Mouse (Mus musculus): ENCODE data around the gene Oas1d. TPM values are rescaled to one million over a fixed set of nuclear protein-coding genes. Genes with fewer than 3 reads are reported as not detected.
"Not testable (repeated sequence)": the region's sequence is repeated elsewhere in the genome, so short reads cannot be mapped to it uniquely, and the experiment has no call there.

The Oas1d gene
- polyA plus RNA-seq, 1 experiment from 2014 or later = not detected

DNA sequence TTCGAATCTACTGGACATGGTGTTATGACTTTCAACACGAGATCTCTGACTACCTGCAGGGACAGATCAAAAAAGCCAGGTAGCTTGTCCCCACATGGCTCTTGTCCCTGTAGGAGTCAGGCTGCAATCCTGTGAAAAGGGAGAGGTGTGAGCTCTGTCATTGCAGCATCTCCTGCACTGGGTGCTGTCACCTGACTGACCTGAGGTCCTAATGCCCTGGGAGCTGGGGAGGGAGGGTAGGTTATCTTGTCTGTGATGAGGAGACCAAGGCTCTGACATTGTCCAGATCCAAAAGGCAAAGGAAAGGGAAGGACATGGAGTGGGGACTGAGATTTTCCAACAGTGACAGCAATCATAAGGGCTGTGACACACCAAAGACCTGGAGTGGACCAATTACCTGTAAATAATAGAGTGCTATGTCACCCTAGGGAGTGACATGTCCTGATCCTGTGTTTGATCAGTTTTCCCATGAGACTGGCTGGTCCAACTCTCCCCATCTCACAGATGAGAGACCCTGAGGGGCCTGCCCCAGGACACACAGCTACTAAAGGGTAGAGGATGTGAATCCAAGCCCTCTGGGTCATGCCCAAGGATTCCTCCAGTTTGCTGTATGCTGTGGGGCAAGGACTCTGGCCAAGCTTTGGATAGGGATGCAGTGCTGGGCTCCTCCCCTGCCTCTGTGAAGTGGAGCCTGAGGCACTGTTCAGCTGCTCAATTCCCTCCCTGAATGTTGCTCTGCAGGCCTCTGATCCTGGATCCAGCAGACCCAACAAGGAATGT, 5.0 kb downstream of the Oas1d start:
- H3K9me3 ChIP-seq (replicated peaks; ENCODE audit: control insufficient read depth, low read length); H3K27me3 ChIP-seq (ENCODE audit: control insufficient read depth, insufficient read depth, low read length); H3K9ac ChIP-seq (ENCODE audit: low read length); H3K27ac ChIP-seq (ENCODE audit: low read length); H3K4me2 ChIP-seq (ENCODE audit: low read depth, low read length); H3K4me1 ChIP-seq (ENCODE audit: control insufficient read depth, insufficient read depth, low read length); ATAC-seq (ENCODE audit: insufficient read depth, low FRiP score); H3K36me3 ChIP-seq (ENCODE audit: control insufficient read depth, insufficient read depth, low read length); H3K4me3 ChIP-seq (replicated peaks; ENCODE audit: low read length): not testable (repeated sequence)
- 58% methylated on average over 2 of the region's 2 CpGs for WGBS

DNA sequence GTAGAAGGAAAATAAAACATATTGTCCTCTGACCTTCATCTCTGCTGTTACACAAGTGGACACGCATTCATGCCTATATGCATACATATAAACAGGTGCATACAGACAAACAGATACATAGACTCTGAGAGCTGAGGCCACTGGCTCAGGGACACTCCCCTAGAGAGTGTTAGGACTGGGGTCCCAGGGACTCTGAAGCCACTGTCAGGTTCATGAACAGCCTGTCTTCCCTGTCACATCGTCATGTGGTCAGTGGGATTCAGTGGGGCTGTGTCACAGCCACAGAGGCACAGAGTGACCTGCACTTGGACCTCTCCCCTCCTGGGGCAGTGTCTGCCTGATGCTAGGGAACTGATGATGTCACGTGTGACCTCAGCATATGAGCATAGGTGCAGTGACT, 6.0 kb downstream of the Oas1d start:
- Histone ChIP-seq H3K27me3 (ENCODE audit: control insufficient read depth, insufficient read depth, low read length) (no peaks in the 10 kb centered on the region), H3K4me3 (replicated peaks; ENCODE audit: low read length) (no peak overlapping the region), H3K27ac (ENCODE audit: low read length) (no peak overlapping the region), H3K4me1 (ENCODE audit: control insufficient read depth, insufficient read depth, low read length) (no peaks in the 10 kb centered on the region), H3K4me2 (ENCODE audit: low read depth, low read length) (no peak overlapping the region), H3K9ac (ENCODE audit: low read length) (no peak overlapping the region), H3K36me3 (ENCODE audit: control insufficient read depth, insufficient read depth, low read length) (no peaks in the 10 kb centered on the region), H3K9me3 (replicated peaks; ENCODE audit: control insufficient read depth, low read length) (no peaks in the 10 kb centered on the region)
- no peak for ATAC-seq (ENCODE audit: insufficient read depth, low FRiP score)
- 66% methylated on average over 3 of the region's 3 CpGs for WGBS

DNA sequence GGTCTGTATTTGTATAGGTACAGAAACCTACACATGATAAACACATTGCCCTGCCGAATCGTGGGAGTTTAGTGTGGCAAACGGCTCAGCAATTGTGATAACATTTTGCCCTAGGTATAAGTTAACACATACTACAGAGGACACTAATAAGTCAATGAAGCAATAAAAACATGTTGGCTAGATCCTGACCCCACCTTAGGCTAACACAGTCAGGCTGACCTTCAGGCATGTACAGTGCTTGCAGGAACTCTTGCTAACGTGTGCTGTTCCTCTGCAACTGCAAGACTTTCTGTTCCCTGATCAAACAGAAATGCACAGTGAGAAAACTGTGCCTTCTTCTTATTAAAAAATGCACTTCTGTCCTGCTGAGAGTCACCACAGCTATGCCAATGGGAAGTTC, 9.6 kb downstream of the Oas1d start:
- WGBS = 54% methylated on average over 4 of the region's 4 CpGs
- H3K9me3 ChIP-seq (replicated peaks; ENCODE audit: control insufficient read depth, low read length) = no peaks in the 10 kb centered on the region
- H3K9ac ChIP-seq (ENCODE audit: low read length) = no peak overlapping the region
- H3K36me3 ChIP-seq (ENCODE audit: control insufficient read depth, insufficient read depth, low read length) = no peaks in the 10 kb centered on the region
- no peaks in the 10 kb centered on the region for H3K27me3 ChIP-seq (ENCODE audit: control insufficient read depth, insufficient read depth, low read length)
- ATAC-seq (ENCODE audit: insufficient read depth, low FRiP score) = no peak
- no peaks in the 10 kb centered on the region for H3K4me1 ChIP-seq (ENCODE audit: control insufficient read depth, insufficient read depth, low read length)
- H3K4me2 ChIP-seq (ENCODE audit: low read depth, low read length) = no peak overlapping the region
- no peak overlapping the region for H3K27ac ChIP-seq (ENCODE audit: low read length)
- no peak overlapping the region for H3K4me3 ChIP-seq (replicated peaks; ENCODE audit: low read length)

DNA sequence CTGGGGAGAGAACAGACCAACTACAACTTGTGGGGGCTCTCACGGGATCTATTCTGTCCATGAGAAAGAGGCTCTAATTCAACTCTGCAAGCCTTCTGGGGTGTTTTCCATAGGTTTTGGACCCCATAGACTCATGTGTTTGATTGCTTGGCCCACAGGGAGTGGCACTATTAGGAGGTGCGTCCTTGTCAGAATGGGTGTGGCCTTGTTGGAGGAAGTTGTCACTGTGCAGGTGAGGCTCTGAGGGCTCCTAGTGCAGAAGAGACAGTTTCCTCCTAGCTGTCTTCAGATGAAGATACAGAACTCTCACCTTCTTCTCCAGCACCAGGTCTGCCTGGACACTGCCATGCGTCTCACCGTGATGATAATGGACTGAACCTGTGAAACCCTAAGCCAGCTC, 10.2 kb downstream of the Oas1d start:
- not testable (repeated sequence) for H3K4me1 ChIP-seq (ENCODE audit: control insufficient read depth, insufficient read depth, low read length); H3K27me3 ChIP-seq (ENCODE audit: control insufficient read depth, insufficient read depth, low read length); H3K4me2 ChIP-seq (ENCODE audit: low read depth, low read length); ATAC-seq (ENCODE audit: insufficient read depth, low FRiP score); H3K36me3 ChIP-seq (ENCODE audit: control insufficient read depth, insufficient read depth, low read length); H3K9ac ChIP-seq (ENCODE audit: low read length); H3K4me3 ChIP-seq (replicated peaks; ENCODE audit: low read length); H3K27ac ChIP-seq (ENCODE audit: low read length); H3K9me3 ChIP-seq (replicated peaks; ENCODE audit: control insufficient read depth, low read length)
- WGBS = 74% methylated on average over 4 of the region's 4 CpGs

DNA sequence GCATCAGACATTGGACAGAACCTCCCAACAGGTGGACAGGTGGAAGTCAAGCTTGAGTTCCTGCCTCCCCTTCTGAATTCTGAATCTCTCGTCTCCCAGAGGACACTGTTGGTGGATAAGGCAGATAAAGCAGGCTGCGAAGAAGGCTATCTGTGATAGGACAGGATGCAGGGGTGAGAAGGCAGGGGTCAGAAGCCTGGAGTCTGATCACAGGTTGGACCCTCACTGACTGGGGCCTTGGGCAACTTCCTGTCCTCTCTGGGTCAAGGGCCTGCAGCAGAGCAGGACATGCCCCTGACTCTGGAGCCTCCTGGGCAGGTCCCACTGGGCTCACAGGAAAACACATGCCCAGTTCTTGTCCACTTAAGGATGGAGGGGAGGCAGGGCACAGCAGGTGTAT, 12.0 kb downstream of the Oas1d start:
- H3K9ac ChIP-seq (ENCODE audit: low read length) = not testable (repeated sequence)
- WGBS = 57% methylated on average over 2 of the region's 2 CpGs

DNA sequence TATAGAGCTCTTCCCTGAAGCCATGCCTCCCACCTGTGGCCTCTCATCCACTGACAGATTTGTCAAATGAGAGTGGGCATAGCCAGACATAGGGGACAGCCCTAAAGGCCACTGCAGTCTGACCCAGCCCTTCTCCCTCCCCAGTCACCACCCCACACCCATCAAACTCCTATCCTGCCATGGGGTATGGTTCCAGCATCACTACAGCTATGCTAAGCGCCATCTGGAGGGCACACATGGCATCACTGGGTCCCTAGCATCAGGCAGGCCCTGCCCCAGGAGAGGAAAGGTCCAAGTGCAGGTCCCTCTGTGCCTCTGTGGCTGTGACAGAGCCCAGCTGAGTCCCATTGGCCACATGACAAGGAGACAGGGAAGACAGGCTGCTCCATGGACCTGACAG, 12.7 kb downstream of the Oas1d start:
- Histone ChIP-seq H3K27me3 (ENCODE audit: control insufficient read depth, insufficient read depth, low read length) (no peaks in the 10 kb centered on the region), H3K36me3 (ENCODE audit: control insufficient read depth, insufficient read depth, low read length) (no peaks in the 10 kb centered on the region), H3K4me3 (replicated peaks; ENCODE audit: low read length) (no peak overlapping the region), H3K9me3 (replicated peaks; ENCODE audit: control insufficient read depth, low read length) (no peaks in the 10 kb centered on the region), H3K27ac (ENCODE audit: low read length) (no peak overlapping the region), H3K4me1 (ENCODE audit: control insufficient read depth, insufficient read depth, low read length) (no peaks in the 10 kb centered on the region), H3K4me2 (ENCODE audit: low read depth, low read length) (no peak overlapping the region), H3K9ac (ENCODE audit: low read length) (no peak overlapping the region)
- peak; percentile 40; the same call in 1 of the 2 replicates for ATAC-seq (ENCODE audit: insufficient read depth, low FRiP score)
- WGBS = 6% methylated on average over 1 of the region's 1 CpGs

More for the DNA sequence above, 12.0 kb downstream of the Oas1d start:
- not testable (repeated sequence) for H3K4me2 ChIP-seq (ENCODE audit: low read depth, low read length); H3K4me3 ChIP-seq (replicated peaks; ENCODE audit: low read length); H3K27ac ChIP-seq (ENCODE audit: low read length); H3K27me3 ChIP-seq (ENCODE audit: control insufficient read depth, insufficient read depth, low read length); ATAC-seq (ENCODE audit: insufficient read depth, low FRiP score); H3K36me3 ChIP-seq (ENCODE audit: control insufficient read depth, insufficient read depth, low read length); H3K9me3 ChIP-seq (replicated peaks; ENCODE audit: control insufficient read depth, low read length); H3K4me1 ChIP-seq (ENCODE audit: control insufficient read depth, insufficient read depth, low read length)

DNA sequence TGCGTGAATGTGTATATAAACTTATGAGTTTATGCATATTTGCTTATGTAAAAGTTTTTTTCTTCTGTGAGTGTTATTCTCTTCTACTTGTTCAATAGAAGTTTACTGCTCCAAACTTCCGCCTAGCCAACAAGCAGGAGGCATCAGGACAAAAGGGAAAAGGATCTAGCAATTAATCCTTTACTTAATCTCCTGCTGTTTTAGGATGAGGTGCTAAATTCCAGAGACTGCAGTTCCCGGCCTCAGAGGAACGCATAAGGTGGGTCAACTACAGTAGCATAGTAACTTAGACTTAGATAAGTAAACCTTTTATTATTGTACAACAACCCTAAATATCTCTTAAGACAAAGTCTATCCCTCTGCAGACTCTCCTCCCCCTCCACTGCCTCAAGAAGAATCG, 19.6 kb downstream of the Oas1d start:
- Histone ChIP-seq H3K4me1 (ENCODE audit: control insufficient read depth, insufficient read depth, low read length) (no peaks in the 10 kb centered on the region), H3K36me3 (ENCODE audit: control insufficient read depth, insufficient read depth, low read length) (no peaks in the 10 kb centered on the region), H3K27ac (ENCODE audit: low read length) (no peak overlapping the region), H3K4me2 (ENCODE audit: low read depth, low read length) (no peak overlapping the region), H3K27me3 (ENCODE audit: control insufficient read depth, insufficient read depth, low read length) (no peaks in the 10 kb centered on the region), H3K9ac (ENCODE audit: low read length) (no peak overlapping the region), H3K9me3 (replicated peaks; ENCODE audit: control insufficient read depth, low read length) (no peaks in the 10 kb centered on the region), H3K4me3 (replicated peaks; ENCODE audit: low read length) (no peak overlapping the region)
- 20% methylated on average over 5 of the region's 5 CpGs for WGBS
- ATAC-seq (ENCODE audit: insufficient read depth, low FRiP score) = no peak

DNA sequence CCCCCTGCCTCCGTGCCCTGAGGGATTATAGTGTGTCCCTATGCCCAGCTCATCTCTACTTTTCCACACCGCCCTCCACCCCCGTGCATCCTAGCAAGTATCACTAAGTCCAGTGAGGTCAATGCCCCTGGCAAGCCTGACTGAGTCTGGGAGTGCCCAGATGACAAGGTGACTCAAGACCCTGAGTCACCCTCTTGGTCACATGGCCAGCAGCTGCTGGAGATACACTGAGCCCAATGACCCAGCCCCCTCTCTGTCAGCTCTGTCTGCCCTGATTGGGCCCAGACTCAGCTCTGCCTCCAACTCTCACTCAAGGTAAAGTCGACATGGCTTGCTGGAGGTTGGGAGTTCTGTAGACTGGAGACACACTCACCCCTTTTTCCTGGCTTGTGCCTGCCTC, 23.5 kb downstream of the Oas1d start:
- Histone ChIP-seq H3K9me3 (replicated peaks; ENCODE audit: control insufficient read depth, low read length) (no peaks in the 10 kb centered on the region), H3K27ac (ENCODE audit: low read length) (no peak overlapping the region), H3K27me3 (ENCODE audit: control insufficient read depth, insufficient read depth, low read length) (no peaks in the 10 kb centered on the region), H3K4me3 (replicated peaks; ENCODE audit: low read length) (no peak overlapping the region), H3K4me2 (ENCODE audit: low read depth, low read length) (no peak overlapping the region), H3K36me3 (ENCODE audit: control insufficient read depth, insufficient read depth, low read length) (no peaks in the 10 kb centered on the region), H3K4me1 (ENCODE audit: control insufficient read depth, insufficient read depth, low read length) (no peaks in the 10 kb centered on the region), H3K9ac (ENCODE audit: low read length) (no peak overlapping the region)
- no peak for ATAC-seq (ENCODE audit: insufficient read depth, low FRiP score)
- 68% methylated on average over 4 of the region's 4 CpGs for WGBS

DNA sequence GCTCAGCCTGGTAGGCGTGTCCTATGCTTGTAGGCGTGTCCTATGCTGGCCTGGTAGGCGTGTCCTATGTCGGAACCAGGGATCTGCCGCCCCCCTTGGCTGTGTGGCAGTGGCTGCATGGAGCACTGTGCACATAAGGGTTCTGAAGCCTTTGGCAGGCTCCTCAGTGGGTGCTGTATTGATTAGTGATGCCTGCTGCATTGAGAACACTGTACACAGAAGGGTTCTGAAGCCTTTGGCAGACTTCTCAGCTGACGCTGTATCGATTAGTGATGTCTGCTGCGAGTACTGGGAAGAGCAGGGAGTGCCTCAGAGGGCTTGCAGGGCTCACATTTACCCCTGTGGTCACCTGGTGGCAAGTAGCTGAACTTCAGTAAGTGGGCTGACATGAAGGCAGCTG, 24.2 kb downstream of the Oas1d start:
- no peak overlapping the region for H3K27ac ChIP-seq (ENCODE audit: low read length)
- no peak overlapping the region for H3K9ac ChIP-seq (ENCODE audit: low read length)
- H3K4me3 ChIP-seq (replicated peaks; ENCODE audit: low read length) = no peak overlapping the region
- H3K36me3 ChIP-seq (ENCODE audit: control insufficient read depth, insufficient read depth, low read length) = no peaks in the 10 kb centered on the region
- WGBS = 40% methylated on average over 8 of the region's 8 CpGs
- no peak overlapping the region for H3K4me2 ChIP-seq (ENCODE audit: low read depth, low read length)
- no peaks in the 10 kb centered on the region for H3K4me1 ChIP-seq (ENCODE audit: control insufficient read depth, insufficient read depth, low read length)
- H3K9me3 ChIP-seq (replicated peaks; ENCODE audit: control insufficient read depth, low read length) = no peaks in the 10 kb centered on the region
- ATAC-seq (ENCODE audit: insufficient read depth, low FRiP score) = no peak
- H3K27me3 ChIP-seq (ENCODE audit: control insufficient read depth, insufficient read depth, low read length) = no peaks in the 10 kb centered on the region
